Mouse (Mus musculus) forebrain, postnatal 0 days (tissue): Measurements from ENCODE around the gene Nhlrc4. TPM values are rescaled to one million over a fixed set of nuclear protein-coding genes. Genes with fewer than 3 reads are reported as not detected.

ENCODE experiments used
- ATAC-seq: fragments of 200-750 bp; cut with Nextera tagmentation; 2 replicates; pipeline ENCODE4 v1.8.0; 2017; ENCODE audit warnings: mild to moderate bottlenecking, moderate library complexity
- DNase-seq: peaks from one replicate; pipeline ENCODE4 v3.0.0-alpha.2; 2015
- H3K27ac ChIP-seq: fragments of 300-500 bp; sonication (generic); 2 replicates; pipeline ENCODE4 v1.5.1; 2014; ENCODE audit warnings: low read depth, mild to moderate bottlenecking, antibody characterized with exemption, low read length, moderate library complexity, mixed read lengths
- H3K27me3 ChIP-seq: fragments of 300-500 bp; sonication (generic); 2 replicates; pipeline ENCODE4 v1.6.1; 2014; ENCODE audit warnings: mild to moderate bottlenecking, low read length, mixed read lengths; ENCODE audit not compliant: insufficient read depth
- H3K36me3 ChIP-seq: fragments of 300-500 bp; sonication (generic); 2 replicates; pipeline ENCODE4 v1.6.1; 2014; ENCODE audit warnings: mild to moderate bottlenecking, moderate library complexity; ENCODE audit not compliant: insufficient read depth
- H3K4me1 ChIP-seq: fragments of 300-500 bp; sonication (generic); 2 replicates; pipeline ENCODE4 v1.6.1; 2014; ENCODE audit warnings: antibody characterized with exemption; ENCODE audit not compliant: insufficient read depth
- H3K4me2 ChIP-seq: fragments of 300-500 bp; sonication (generic); 2 replicates; pipeline ENCODE4 v1.6.1; 2014; ENCODE audit warnings: low read depth, mild to moderate bottlenecking, moderate library complexity
- H3K4me3 ChIP-seq: fragments of 300-500 bp; sonication (generic); 2 replicates; pipeline ENCODE4 v1.5.1; 2014; ENCODE audit warnings: low read depth, low read length, mixed read lengths
- H3K9ac ChIP-seq: fragments of 300-500 bp; sonication (generic); 2 replicates; pipeline ENCODE4 v1.6.1; 2014; ENCODE audit warnings: mild to moderate bottlenecking
- H3K9me3 ChIP-seq: fragments of 300-500 bp; sonication (generic); 2 replicates; pipeline ENCODE4 v1.6.1; 2016; ENCODE audit warnings: low read length
- CTCF ChIP-seq: sonication (generic); IDR thresholded peaks from 2 replicates; pipeline ENCODE4 v1.5.1; 2016; ENCODE audit warnings: antibody characterized with exemption, control low read depth, low read depth
- WGBS: fragments of 180-500 bp; shearing (Covaris S2); extraction: QIAGEN DNeasy Blood & Tissue Kit; methylation state at CpG from one replicate; pipeline ENCODE4 v1.1.7; 2014; 5-methylcytosine and 5-hydroxymethylcytosine counted together
- polyA plus RNA-seq: library from polyadenylated mRNA; unstranded; fragments of >200 nt; fragmentation: Nextera tagmentation; extraction: Ambion mirVana; gene quantifications from 2 replicates; pipeline ENCODE4 v1.2.1, GENCODE M21; 2015
- total RNA-seq: library from RNA; depleted of rRNA; stranded (reverse); fragments of >200 nt; gene quantifications from 2 replicates; pipeline ENCODE4 v1.2.3, GENCODE M21; 2014; rRNA removed

Nhlrc4 gene
- total RNA-seq (not detected in 2 replicates), polyA plus RNA-seq (0.44 TPM in 1 of 2 replicates, not detected in the other)

GRCm38 (mm10) chr17:25944366-25945163, at the start of gene Nhlrc4, which contains the start of gene Pigq:
TSS of gene Nhlrc4 (minus strand) at chr17:25944961.
TSS of gene Pigq (minus strand) at chr17:25944936.
- no peak within 1 kb of the TSS for H3K4me3 ChIP-seq
- DNase-seq (no peak), ATAC-seq (no peak)
- no peak within 1 kb of the TSS for H3K4me2 ChIP-seq
- no peak for TF ChIP-seq CTCF
- H3K9me3 ChIP-seq = no peaks in the 10 kb centered on the region
- H3K4me1 ChIP-seq = peaks cover 9% of the 10 kb centered on the region; the same call in 1 of the 2 replicates
- H3K27me3 ChIP-seq = no peaks in the 10 kb centered on the region
- H3K9ac ChIP-seq = no peak within 1 kb of the TSS
- WGBS = 61% methylated on average over 6 of the region's 6 CpGs
- no peak within 1 kb of the TSS for H3K27ac ChIP-seq
- no peaks in the 10 kb centered on the region for H3K36me3 ChIP-seq

GRCm38 (mm10) chr17:25993489-25993888, 48.7 kb upstream of the Nhlrc4 start:
- H3K4me2 ChIP-seq = no peak overlapping the region
- H3K4me1 ChIP-seq = no peaks in the 10 kb centered on the region
- ATAC-seq = no peak
- 94% methylated on average over 3 of the region's 3 CpGs for WGBS
- no peak overlapping the region for H3K27ac ChIP-seq
- no peaks in the 10 kb centered on the region for H3K9me3 ChIP-seq
- no peak overlapping the region for H3K9ac ChIP-seq
- TF ChIP-seq CTCF = no peak
- no peak overlapping the region for H3K4me3 ChIP-seq
- H3K36me3 ChIP-seq = peaks cover 88% of the 10 kb centered on the region
- DNase-seq = no peak
- H3K27me3 ChIP-seq = no peaks in the 10 kb centered on the region

GRCm38 (mm10) chr17:25992274-25992673, 47.5 kb upstream of the Nhlrc4 start:
- Histone ChIP-seq H3K4me2 (no peak overlapping the region), H3K4me1 (no peaks in the 10 kb centered on the region), H3K4me3 (no peak overlapping the region), H3K9me3 (no peaks in the 10 kb centered on the region), H3K36me3 (peaks cover 82% of the 10 kb centered on the region), H3K27ac (no peak overlapping the region), H3K27me3 (no peaks in the 10 kb centered on the region), H3K9ac (no peak overlapping the region)
- ATAC-seq (no peak), DNase-seq (no peak)
- WGBS = 99% methylated on average over 4 of the region's 4 CpGs
- no peak for TF ChIP-seq CTCF

GRCm38 (mm10) chr17:25990331-25990730, 45.6 kb upstream of the Nhlrc4 start:
- Histone ChIP-seq H3K27me3 (no peaks in the 10 kb centered on the region), H3K4me2 (no peak overlapping the region), H3K9me3 (no peaks in the 10 kb centered on the region), H3K9ac (no peak overlapping the region), H3K4me3 (no peak overlapping the region), H3K27ac (no peak overlapping the region), H3K36me3 (peaks cover 65% of the 10 kb centered on the region), H3K4me1 (no peaks in the 10 kb centered on the region)
- 90% methylated on average over 5 of the region's 5 CpGs for WGBS
- no peak for DNase-seq
- TF ChIP-seq CTCF = no peak
- no peak for ATAC-seq

GRCm38 (mm10) chr17:25985306-25986294, 40.8 kb upstream of the Nhlrc4 start, which contains the start of gene Capn15:
TSS of gene Capn15 (minus strand) at chr17:25985796.
- H3K9ac ChIP-seq = peak within 1 kb of the TSS; percentile 95
- under 1% methylated on average over 91 of the region's 91 CpGs for WGBS
- H3K4me3 ChIP-seq = peak within 1 kb of the TSS; percentile 87
- no peak for TF ChIP-seq CTCF
- no peaks in the 10 kb centered on the region for H3K27me3 ChIP-seq
- DNase-seq (peak; percentile 98), ATAC-seq (peak; percentile 99)
- H3K27ac ChIP-seq = peak within 1 kb of the TSS; percentile 87
- peaks cover 20% of the 10 kb centered on the region for H3K36me3 ChIP-seq
- H3K9me3 ChIP-seq = no peaks in the 10 kb centered on the region
- H3K4me2 ChIP-seq = peak within 1 kb of the TSS; percentile 75
- peaks cover 10% of the 10 kb centered on the region; the same call in 1 of the 2 replicates for H3K4me1 ChIP-seq

GRCm38 (mm10) chr17:25984556-25985305, 40.0 kb upstream of the Nhlrc4 start:
- ATAC-seq = no peak
- Histone ChIP-seq H3K4me2 (peak overlapping the region; percentile 75), H3K4me3 (peak overlapping the region; percentile 87)

More at GRCm38 (mm10) chr17:25984556-25985305, 40.0 kb upstream of the Nhlrc4 start:
- no peak for DNase-seq
- 14% methylated on average over 17 of the region's 17 CpGs for WGBS
- peaks cover 10% of the 10 kb centered on the region; the same call in 1 of the 2 replicates for H3K4me1 ChIP-seq
- H3K27me3 ChIP-seq = no peaks in the 10 kb centered on the region
- H3K36me3 ChIP-seq = peaks cover 11% of the 10 kb centered on the region; the same call in 1 of the 2 replicates
- no peaks in the 10 kb centered on the region for H3K9me3 ChIP-seq
- H3K9ac ChIP-seq = peak overlapping the region; percentile 95
- peak overlapping the region; percentile 87 for H3K27ac ChIP-seq
- no peak for TF ChIP-seq CTCF
